Mouse (Mus musculus) liver, postnatal 0 days (tissue): ENCODE results near the gene Rac2. TPM values are rescaled to one million over a fixed set of nuclear protein-coding genes. Genes with fewer than 3 reads are reported as not detected.
A peak's percentile ranks its signal among the peaks of the same experiment; 100 is the strongest.

Source experiments
- ATAC-seq: fragments of 200-750 bp; cut with Nextera tagmentation; 2 replicates; pipeline ENCODE4 v1.8.0; 2017; ENCODE audit warnings: mild to moderate bottlenecking, moderate library complexity
- DNase-seq: peaks from one replicate; pipeline ENCODE4 v3.0.0-alpha.2; 2016
- H3K27ac ChIP-seq: fragments of 300-500 bp; sonication (generic); 2 replicates; pipeline ENCODE4 v1.5.1; 2014; ENCODE audit warnings: antibody characterized with exemption, moderate library complexity, mild to moderate bottlenecking, low read depth
- H3K27me3 ChIP-seq: fragments of 300-500 bp; sonication (generic); 2 replicates; pipeline ENCODE4 v1.6.1; 2014; ENCODE audit warnings: low read length, control low read depth, mixed read lengths; ENCODE audit not compliant: insufficient read depth
- H3K36me3 ChIP-seq: fragments of 300-500 bp; sonication (generic); replicated peaks from 2 replicates; pipeline ENCODE4 v1.6.1; 2014; ENCODE audit warnings: mild to moderate bottlenecking, control low read depth, low read length, moderate library complexity, mixed read lengths; ENCODE audit not compliant: insufficient read depth
- H3K4me1 ChIP-seq: fragments of 300-500 bp; sonication (generic); 2 replicates; pipeline ENCODE4 v1.6.1; 2014; ENCODE audit warnings: antibody characterized with exemption, mild to moderate bottlenecking, control low read depth; ENCODE audit not compliant: insufficient read depth
- H3K4me2 ChIP-seq: fragments of 300-500 bp; sonication (generic); 2 replicates; pipeline ENCODE4 v1.6.1; 2014; ENCODE audit warnings: low read depth, mild to moderate bottlenecking, low read length, moderate library complexity, mixed read lengths
- H3K4me3 ChIP-seq: fragments of 300-500 bp; sonication (generic); 2 replicates; pipeline ENCODE4 v1.5.1; 2014; ENCODE audit warnings: low read depth, low read length
- H3K9ac ChIP-seq: fragments of 300-500 bp; sonication (generic); replicated peaks from 2 replicates; pipeline ENCODE4 v1.6.1; 2014; ENCODE audit warnings: mild to moderate bottlenecking, moderate library complexity
- H3K9me3 ChIP-seq: fragments of 300-500 bp; sonication (generic); 2 replicates; pipeline ENCODE4 v1.6.1; 2016; ENCODE audit warnings: mild to moderate bottlenecking, control low read depth, low read length, mixed read lengths
- CTCF ChIP-seq: sonication (generic); IDR thresholded peaks from 2 replicates; pipeline ENCODE4 v1.5.1; 2016; ENCODE audit warnings: antibody characterized with exemption, low read depth
- EP300 ChIP-seq: IDR thresholded peaks from 2 replicates; pipeline ENCODE4 v1.6.1; 2016; ENCODE audit warnings: antibody characterized with exemption, low read depth, mild to moderate bottlenecking
- WGBS: fragments of 180-500 bp; shearing (Covaris S2); extraction: QIAGEN DNeasy Blood & Tissue Kit; methylation state at CpG from one replicate; pipeline ENCODE4 v1.1.7; 2014; ENCODE audit not compliant: insufficient replicate concordance; 5-methylcytosine and 5-hydroxymethylcytosine counted together
- polyA plus RNA-seq: library from polyadenylated mRNA; unstranded; fragments of >200 nt; fragmentation: Nextera tagmentation; extraction: Ambion mirVana; gene quantifications from 2 replicates; pipeline ENCODE4 v1.2.1, GENCODE M21; 2015

Gene Rac2
- polyA plus RNA-seq, 1 experiment from 2014 or later = 127 TPM

DNA sequence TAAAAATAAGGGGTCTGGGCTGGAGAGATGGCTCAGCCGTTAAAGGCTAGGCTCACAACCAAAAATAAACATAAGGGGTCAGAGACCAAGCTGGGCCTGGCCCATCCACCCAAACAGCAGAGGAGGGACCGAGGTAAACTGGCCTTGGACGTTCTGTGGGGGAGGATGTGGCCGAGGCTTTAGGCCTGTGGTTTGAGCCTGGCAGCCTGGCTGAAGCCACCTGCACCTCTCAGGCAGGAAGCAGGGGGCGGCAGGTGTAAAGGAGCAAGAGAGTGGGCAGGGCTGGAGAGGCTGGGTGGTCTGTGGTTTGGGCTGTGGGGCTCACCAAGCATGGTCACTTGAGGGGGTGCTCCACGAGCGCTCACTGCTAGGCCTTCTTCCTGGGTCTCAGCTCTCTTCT is 60.6 kb downstream of the Rac2 start:
- TF ChIP-seq CTCF (no peak), EP300 (no peak)
- DNase-seq (no peak), ATAC-seq (no peak)
- no peak overlapping the region for H3K4me2 ChIP-seq
- no peaks in the 10 kb centered on the region for H3K36me3 ChIP-seq
- no peaks in the 10 kb centered on the region for H3K9me3 ChIP-seq
- H3K27me3 ChIP-seq = no peaks in the 10 kb centered on the region
- peak overlapping the region; percentile 30 for H3K27ac ChIP-seq
- peaks cover 24% of the 10 kb centered on the region for H3K4me1 ChIP-seq
- H3K9ac ChIP-seq = no peak overlapping the region
- WGBS = 47% methylated on average over 7 of the region's 7 CpGs
- H3K4me3 ChIP-seq = no peak overlapping the region

DNA sequence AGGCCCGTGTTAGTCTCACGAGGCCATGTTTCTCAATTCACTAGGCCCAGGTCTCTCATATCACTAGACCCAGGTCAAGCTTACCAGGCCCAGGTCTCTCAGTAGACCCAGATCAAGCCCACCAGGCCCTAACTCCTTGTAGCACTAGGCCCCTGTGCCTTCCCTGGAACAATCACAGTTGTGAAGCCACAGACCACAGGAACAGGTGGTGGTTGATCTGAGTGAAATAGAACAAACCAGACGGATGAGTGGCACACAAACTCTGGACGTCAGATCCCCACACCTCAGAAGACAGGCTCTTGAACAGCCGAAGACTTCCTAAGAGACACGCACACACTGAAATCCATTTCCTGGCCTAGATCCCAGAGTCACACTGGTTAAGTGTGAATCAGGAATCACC is 61.8 kb downstream of the Rac2 start:
- 64% methylated on average over 6 of the region's 6 CpGs for WGBS
- DNase-seq (no peak), ATAC-seq (no peak)
- TF ChIP-seq EP300 = no peak
- TF ChIP-seq CTCF = no peak
- Histone ChIP-seq H3K27me3 (no peaks in the 10 kb centered on the region), H3K36me3 (no peaks in the 10 kb centered on the region), H3K4me1 (peaks cover 24% of the 10 kb centered on the region), H3K9me3 (no peaks in the 10 kb centered on the region), H3K4me3 (no peak overlapping the region), H3K27ac (peak overlapping the region; percentile 29; the same call in 1 of the 2 replicates), H3K4me2 (no peak overlapping the region), H3K9ac (no peak overlapping the region)

DNA sequence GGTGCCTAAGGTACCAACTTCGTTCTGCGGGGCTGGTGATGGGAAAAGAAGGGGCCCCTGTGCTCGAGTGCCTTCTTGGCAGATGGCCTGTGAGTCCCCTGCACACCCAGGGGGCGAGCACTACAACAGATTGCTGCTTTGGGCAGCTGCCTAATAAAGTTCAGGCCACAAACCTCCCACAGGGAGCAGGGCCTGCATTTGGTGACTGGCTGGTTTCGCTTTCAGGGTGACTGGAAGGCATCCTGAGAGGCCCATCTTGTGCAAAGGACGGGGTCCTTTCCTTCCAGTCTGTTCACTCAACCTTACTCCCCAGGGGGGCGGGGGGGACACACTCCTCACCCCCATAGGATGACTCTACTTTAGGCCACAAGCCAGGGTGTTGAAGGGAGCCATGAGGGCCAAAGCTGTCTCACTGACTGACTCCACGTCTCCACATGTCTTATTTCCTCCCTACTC is 62.4 kb downstream of the Rac2 start:
- TF ChIP-seq EP300 = no peak
- TF ChIP-seq CTCF = no peak
- no peak overlapping the region for H3K4me3 ChIP-seq
- 45% methylated on average over 8 of the region's 8 CpGs for WGBS
- ATAC-seq (no peak), DNase-seq (peak; percentile 28)
- H3K27ac ChIP-seq = no peak overlapping the region
- no peaks in the 10 kb centered on the region for H3K36me3 ChIP-seq
- H3K27me3 ChIP-seq = no peaks in the 10 kb centered on the region
- peaks cover 24% of the 10 kb centered on the region for H3K4me1 ChIP-seq
- no peaks in the 10 kb centered on the region for H3K9me3 ChIP-seq
- no peak overlapping the region for H3K9ac ChIP-seq
- H3K4me2 ChIP-seq = no peak overlapping the region

DNA sequence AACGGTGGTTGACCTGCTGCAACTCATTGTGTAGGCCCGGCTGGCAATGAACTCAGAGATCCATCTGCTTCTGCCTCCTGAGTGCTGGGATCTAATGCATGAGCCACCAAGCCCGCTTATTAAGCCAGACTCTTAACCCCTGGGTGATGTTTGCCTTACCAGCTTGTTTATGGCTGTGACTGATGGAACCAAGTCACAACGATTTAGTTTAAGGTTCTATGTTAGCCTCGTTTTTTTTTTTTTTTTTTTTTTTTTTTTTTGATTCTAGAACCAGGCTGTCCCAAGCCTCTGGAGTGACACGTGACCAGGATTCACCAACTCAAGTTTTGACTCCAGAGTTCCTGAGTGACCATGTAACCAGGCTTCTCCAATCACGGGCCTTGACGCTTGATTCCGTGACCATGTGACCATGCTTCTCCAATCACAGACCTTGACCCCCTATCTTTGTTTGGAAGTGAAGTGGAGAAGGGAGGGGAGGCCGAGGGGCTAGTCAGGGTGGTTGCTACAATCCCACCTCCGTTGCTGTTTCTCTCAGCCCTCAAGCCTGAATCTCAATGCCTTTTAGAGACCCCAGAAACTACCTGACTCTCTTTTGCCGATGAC is 63.2 kb downstream of the Rac2 start:
- no peak for ATAC-seq
- peaks cover 23% of the 10 kb centered on the region for H3K4me1 ChIP-seq
- H3K27me3 ChIP-seq = no peaks in the 10 kb centered on the region
- DNase-seq = no peak
- H3K36me3 ChIP-seq = no peaks in the 10 kb centered on the region
- no peak for TF ChIP-seq CTCF
- TF ChIP-seq EP300 = no peak
- 58% methylated on average over 12 of the region's 12 CpGs for WGBS
- H3K27ac ChIP-seq = no peak overlapping the region
- H3K4me2 ChIP-seq = no peak overlapping the region
- no peak overlapping the region for H3K4me3 ChIP-seq
- H3K9me3 ChIP-seq = no peaks in the 10 kb centered on the region
- no peak overlapping the region for H3K9ac ChIP-seq

Other genes starting within 250 kb of the Rac2 start
- gene Csf2rb, start 247.0 kb downstream of the Rac2 start, polyA plus RNA-seq = 8.9 and 9.6 TPM in 2 replicates
- not detected in 2 replicates for gene Tex33, start 176.9 kb downstream of the Rac2 start, polyA plus RNA-seq
- 361 and 363 TPM in 2 replicates for gene Tst, start 166.9 kb downstream of the Rac2 start, polyA plus RNA-seq
- gene Mpst, start 166.4 kb downstream of the Rac2 start, polyA plus RNA-seq = 4.3 and 7.0 TPM in 2 replicates
- gene Kctd17, start 144.2 kb downstream of the Rac2 start, polyA plus RNA-seq = 6.0 and 6.1 TPM in 2 replicates
- gene Tmprss6, start 104.1 kb downstream of the Rac2 start, polyA plus RNA-seq = 73.4 and 80.3 TPM in 2 replicates
- gene Il2rb, start 77.5 kb downstream of the Rac2 start, polyA plus RNA-seq = 2.0 and 2.1 TPM in 2 replicates
- gene C1qtnf6, start 41.4 kb downstream of the Rac2 start, polyA plus RNA-seq = 4.3 and 4.4 TPM in 2 replicates
- gene Sstr3, start 28.1 kb downstream of the Rac2 start, polyA plus RNA-seq = not detected in 2 replicates
- 11.5 and 13.3 TPM in 2 replicates for gene Cyth4, start 24.3 kb upstream of the Rac2 start, polyA plus RNA-seq
- not detected in 2 replicates for gene Elfn2, start 146.0 kb upstream of the Rac2 start, polyA plus RNA-seq
- gene Mfng, start 200.7 kb upstream of the Rac2 start, polyA plus RNA-seq = 4.7 and 4.8 TPM in 2 replicates
- 1.5 and 1.8 TPM in 2 replicates for gene Card10, start 230.3 kb upstream of the Rac2 start, polyA plus RNA-seq